Mouse (Mus musculus): ENCODE results near the gene Cks1b.

Cks1b gene

GRCm38 (mm10) chr3:89425876-89426275, 7.7 kb upstream of the Cks1b start:
- no peak for DNase-seq (ENCODE audit: low spot score)

GRCm38 (mm10) chr3:89425141-89425525, 7.0 kb upstream of the Cks1b start:
- DNase-seq (ENCODE audit: low spot score) = no peak

- no peak for DNase-seq (ENCODE audit: low spot score)
Measured at GRCm38 (mm10) chr3:89424416-89425140, 6.4 kb upstream of the Cks1b start.

GRCm38 (mm10) chr3:89422556-89423205, 4.5 kb upstream of the Cks1b start:
- DNase-seq (ENCODE audit: low spot score) = no peak

GRCm38 (mm10) chr3:89421810-89422473, 3.8 kb upstream of the Cks1b start:
- no peak for DNase-seq (ENCODE audit: low spot score)

GRCm38 (mm10) chr3:89421002-89421774, 3.0 kb upstream of the Cks1b start:
- DNase-seq (ENCODE audit: low spot score) = peak; percentile 48

- DNase-seq (ENCODE audit: low spot score) = no peak
Measured at GRCm38 (mm10) chr3:89420421-89420820, 2.2 kb upstream of the Cks1b start.

GRCm38 (mm10) chr3:89419981-89420380, 1.8 kb upstream of the Cks1b start:
- no peak for DNase-seq (ENCODE audit: low spot score)

- peak; percentile 29 for DNase-seq (ENCODE audit: low spot score)
Measured at GRCm38 (mm10) chr3:89419571-89419970, 1.4 kb upstream of the Cks1b start.

GRCm38 (mm10) chr3:89418861-89419250, 673 bp upstream of the Cks1b start:
- peak; percentile 72 for DNase-seq (ENCODE audit: low spot score)

- DNase-seq (ENCODE audit: low spot score) = no peak
Measured at GRCm38 (mm10) chr3:89417840-89418169, 378 bp downstream of the Cks1b start.

GRCm38 (mm10) chr3:89417131-89417530, 1.1 kb downstream of the Cks1b start:
- no peak for DNase-seq (ENCODE audit: low spot score)

- DNase-seq (ENCODE audit: low spot score) = no peak
Measured at GRCm38 (mm10) chr3:89416158-89416557, 2.0 kb downstream of the Cks1b start.

GRCm38 (mm10) chr3:89411490-89412393, 6.4 kb downstream of the Cks1b start, which contains the start of gene Flad1:
Gene Flad1 (minus strand): TSS chr3:89411870.
- DNase-seq (ENCODE audit: low spot score) = peak; percentile 99

- no peak for DNase-seq (ENCODE audit: low spot score)
Measured at GRCm38 (mm10) chr3:89410864-89411263, 7.3 kb downstream of the Cks1b start.

- DNase-seq (ENCODE audit: low spot score) = no peak
Measured at GRCm38 (mm10) chr3:89409701-89410100, 8.5 kb downstream of the Cks1b start.

GRCm38 (mm10) chr3:89408448-89408847, 9.7 kb downstream of the Cks1b start:
- DNase-seq (ENCODE audit: low spot score) = no peak

- DNase-seq (ENCODE audit: low spot score) = no peak
Measured at GRCm38 (mm10) chr3:89406887-89407286, 11.3 kb downstream of the Cks1b start.

- DNase-seq (ENCODE audit: low spot score) = no peak
Measured at GRCm38 (mm10) chr3:89402693-89403092, 15.5 kb downstream of the Cks1b start, which contains the start of gene Lenep. Gene Lenep (minus strand): TSS chr3:89402793.

- no peak for DNase-seq (ENCODE audit: low spot score)
Measured at GRCm38 (mm10) chr3:89401329-89401728, 16.9 kb downstream of the Cks1b start.

GRCm38 (mm10) chr3:89396654-89397005, 21.6 kb downstream of the Cks1b start:
- DNase-seq (ENCODE audit: low spot score) = no peak

Measured in ovary, postnatal 10 days (tissue).